Mouse (Mus musculus) CH12.LX (cell line): ENCODE measurements at regions not wholly inside any gene's neighbourhood (a gene's known extent, or its start where the extent isn't known, plus 50 kb on each side); places are given as distances from the start of the nearest gene placed in this dataset.

Experiments
- DNase-seq: peaks from one replicate; pipeline ENCODE4 v3.0.0-alpha.2; 2013; ENCODE audit errors: extremely low read depth
- H3K27ac ChIP-seq: 2 replicates; pipeline ENCODE4 v1.5.1; 2012; ENCODE audit warnings: low read depth, mild to moderate bottlenecking, control low read depth, moderate library complexity; ENCODE audit not compliant: insufficient read depth
- H3K27me3 ChIP-seq: replicated peaks from 2 replicates; pipeline ENCODE3; 2012; ENCODE audit warnings: inconsistent platforms
- H3K36me3 ChIP-seq, 2 experiments: replicated peaks in 1 of 2; 2 replicates each; pipeline versions ENCODE3 to v1.6.1; 2012; ENCODE audit warnings: inconsistent platforms in 1 of 2, low read length in 1 of 2, mild to moderate bottlenecking in 1 of 2, mixed read lengths in 1 of 2, moderate library complexity in 1 of 2; ENCODE audit not compliant: control insufficient read depth in 1 of 2, insufficient read depth in 1 of 2
- H3K4me1 ChIP-seq, 2 experiments: 2 replicates each; pipeline ENCODE4 v1.6.1; 2012; ENCODE audit warnings: inconsistent platforms in 1 of 2, moderate library complexity in 1 of 2; ENCODE audit not compliant: insufficient read depth in 2 of 2, control insufficient read depth in 1 of 2
- H3K4me2 ChIP-seq: 2 replicates; pipeline ENCODE4 v1.6.1; 2012; ENCODE audit warnings: low read depth, mild to moderate bottlenecking, control low read depth; ENCODE audit not compliant: poor library complexity, insufficient read depth, severe bottlenecking
- H3K4me3 ChIP-seq, 3 experiments: fragments of 150-350 bp in 1 of 3; sonication (generic) in 1 of 3; replicated peaks in 1 of 3; 2 replicates each; pipeline versions ENCODE3 to v1.5.1; 2011 to 2012; ENCODE audit warnings: low read depth in 2 of 3, low read length in 2 of 3, mild to moderate bottlenecking in 2 of 3, moderate library complexity in 2 of 3, control low read depth in 1 of 3, improper control_type of control experiment in 1 of 3, inconsistent platforms in 1 of 3, mixed read lengths in 1 of 3; ENCODE audit not compliant: poor library complexity in 1 of 3
- H3K79me2 ChIP-seq: replicated peaks from 2 replicates; pipeline ENCODE4 v1.6.1; 2012; ENCODE audit warnings: mild to moderate bottlenecking, moderate library complexity; ENCODE audit not compliant: control insufficient read depth, poor library complexity, insufficient read depth, severe bottlenecking; ENCODE audit errors: extremely low read depth
- H3K9ac ChIP-seq: 2 replicates; pipeline ENCODE4 v1.6.1; 2012; ENCODE audit warnings: low read depth, mild to moderate bottlenecking, control low read depth, moderate library complexity; ENCODE audit not compliant: insufficient read depth
- H3K9me3 ChIP-seq: replicated peaks from 2 replicates; pipeline ENCODE3; 2012; ENCODE audit warnings: low read length, inconsistent platforms, mixed read lengths
- BHLHE40 ChIP-seq: IDR thresholded peaks from 2 replicates; pipeline ENCODE4 v1.6.1; 2011; ENCODE audit warnings: mild to moderate bottlenecking, low read depth, low read length, improper control_type of control experiment
- CHD2 ChIP-seq: IDR thresholded peaks from 2 replicates; pipeline ENCODE4 v1.6.1; 2011; ENCODE audit warnings: low read length, improper control_type of control experiment
- ELF1 ChIP-seq: IDR thresholded peaks from 2 replicates; pipeline ENCODE4 v1.6.1; 2014; ENCODE audit warnings: low read depth, mild to moderate bottlenecking, inconsistent platforms, low read length, improper control_type of control experiment
- EP300 ChIP-seq: IDR thresholded peaks from 2 replicates; pipeline ENCODE4 v1.6.1; 2011; ENCODE audit warnings: low read length, improper control_type of control experiment
- ETS1 ChIP-seq: conservative IDR thresholded peaks from 2 replicates; pipeline ENCODE4 v1.6.1; 2012; ENCODE audit warnings: low read depth, mild to moderate bottlenecking, inconsistent platforms, low read length, improper control_type of control experiment, moderate library complexity
- IRF4 ChIP-seq: IDR thresholded peaks from 2 replicates; pipeline ENCODE4 v1.6.1; 2014; ENCODE audit warnings: low read depth, mild to moderate bottlenecking, inconsistent platforms, low read length, improper control_type of control experiment
- JUND ChIP-seq: conservative IDR thresholded peaks from 2 replicates; pipeline ENCODE4 v1.6.1; 2011; ENCODE audit warnings: low read depth, low read length, improper control_type of control experiment
- MAX ChIP-seq: IDR thresholded peaks from 2 replicates; pipeline ENCODE4 v1.6.1; 2011; ENCODE audit warnings: low read length, improper control_type of control experiment
- MAZ ChIP-seq: IDR thresholded peaks from 2 replicates; pipeline ENCODE4 v1.6.1; 2012; ENCODE audit warnings: low read depth, mild to moderate bottlenecking, inconsistent platforms, low read length, improper control_type of control experiment, moderate library complexity
- MYC ChIP-seq: IDR thresholded peaks from 2 replicates; pipeline ENCODE4 v1.6.1; 2011; ENCODE audit warnings: low read depth, mild to moderate bottlenecking, improper control_type of control experiment, low read length
- NELFE ChIP-seq: IDR thresholded peaks from 2 replicates; pipeline ENCODE4 v1.6.1; 2011; ENCODE audit warnings: low read depth, low read length, improper control_type of control experiment
- NRF1 ChIP-seq: IDR thresholded peaks from 2 replicates; pipeline ENCODE4 v1.6.1; 2014; ENCODE audit warnings: low read depth, mild to moderate bottlenecking, inconsistent platforms, low read length, improper control_type of control experiment, moderate library complexity
- PAX5 ChIP-seq: IDR thresholded peaks from 2 replicates; pipeline ENCODE4 v1.6.1; 2012; ENCODE audit warnings: low read length, inconsistent platforms, mixed read lengths
- POLR2A ChIP-seq: IDR thresholded peaks from 2 replicates; pipeline ENCODE4 v1.6.1; 2011; ENCODE audit warnings: low read depth, mild to moderate bottlenecking, improper control_type of control experiment, low read length
- RAD21 ChIP-seq: IDR thresholded peaks from 2 replicates; pipeline ENCODE4 v1.6.1; 2011; ENCODE audit warnings: low read depth, mild to moderate bottlenecking, low read length, improper control_type of control experiment, moderate library complexity
- RCOR1 ChIP-seq: conservative IDR thresholded peaks from 2 replicates; pipeline ENCODE4 v1.6.1; 2012; ENCODE audit warnings: low read depth, mild to moderate bottlenecking, inconsistent platforms, low read length, improper control_type of control experiment
- SIN3A ChIP-seq: IDR thresholded peaks from 2 replicates; pipeline ENCODE4 v1.6.1; 2012; ENCODE audit warnings: low read length, improper control_type of control experiment, inconsistent platforms
- TBP ChIP-seq: conservative IDR thresholded peaks from 2 replicates; pipeline ENCODE4 v1.6.1; 2011; ENCODE audit warnings: low read depth, low read length, improper control_type of control experiment
- ZC3H11A ChIP-seq: IDR thresholded peaks from 2 replicates; pipeline ENCODE4 v1.6.1; 2012; ENCODE audit warnings: low read depth, mild to moderate bottlenecking, inconsistent platforms, low read length, improper control_type of control experiment
- ZKSCAN1 ChIP-seq: IDR thresholded peaks from 2 replicates; pipeline ENCODE4 v1.6.1; 2012; ENCODE audit warnings: low read depth, inconsistent platforms, low read length, improper control_type of control experiment, borderline replicate concordance
- ZMIZ1 ChIP-seq: IDR thresholded peaks from 2 replicates; pipeline ENCODE4 v1.6.1; 2012; ENCODE audit warnings: low read depth, mild to moderate bottlenecking, inconsistent platforms, low read length, improper control_type of control experiment
- dilution Hi-C: fragments of 300-500 bp; cut with MboI; formaldehyde crosslinking; loops from 2 replicates; pipeline ENCODE4 v1.14.3; 2020; ENCODE audit warnings: low sequenced_read_pairs; ENCODE audit not compliant: extremely low pct_unique_long_range_greater_than_20kb, extremely low pct_ligation_motif_present
- in situ Hi-C: fragments of 300-500 bp; cut with MboI; formaldehyde crosslinking; loops from 3 replicates; pipeline ENCODE4 v1.14.3; 2019; ENCODE audit warnings: low sequenced_read_pairs, low pct_ligation_motif_present, low pct_unique_long_range_greater_than_20kb, mixed read lengths

GRCm38 (mm10) chr12:107026821-107027220, 461.6 kb upstream of the 3110018I06Rik start:
- Histone ChIP-seq H3K27ac (no peak overlapping the region), H3K36me3 (no peaks in the 10 kb centered on the region), H3K4me2 (no peak overlapping the region), H3K4me3 (no peak overlapping the region), H3K9ac (no peak overlapping the region), H3K9me3 (peaks cover 82% of the 10 kb centered on the region)
- no peak for DNase-seq
- dilution Hi-C loops = no loop called here
- TF ChIP-seq EP300 (no peak), ELF1 (no peak), TBP (no peak), RAD21 (no peak), SIN3A (no peak), JUND (no peak), MYC (no peak), NELFE (no peak), ZMIZ1 (no peak), IRF4 (no peak), ZC3H11A (no peak), CHD2 (no peak), ETS1 (no peak), NRF1 (no peak)
- TF ChIP-seq, all 38 proteins: peak for 0
- in situ Hi-C loops = no loop called here
- Histone ChIP-seq H3K79me2 (no peaks in the 10 kb centered on the region), H3K4me1 (no peaks in the 10 kb centered on the region), H3K27me3 (no peaks in the 10 kb centered on the region)

- no peak overlapping the region for H3K9ac ChIP-seq
- no peaks in the 10 kb centered on the region for H3K79me2 ChIP-seq
- no peak overlapping the region for H3K4me2 ChIP-seq
- in situ Hi-C loops = no loop called here
- H3K4me3 ChIP-seq = no peak overlapping the region
- H3K4me1 ChIP-seq = no peaks in the 10 kb centered on the region
- DNase-seq = no peak
- peaks cover 79% of the 10 kb centered on the region for H3K9me3 ChIP-seq
- TF ChIP-seq ZKSCAN1 (no peak), MAZ (no peak), ZMIZ1 (no peak), NRF1 (no peak), POLR2A (no peak), CHD2 (no peak), BHLHE40 (no peak), ELF1 (no peak), TBP (no peak), RCOR1 (no peak), MAX (no peak), PAX5 (no peak), NELFE (no peak)
- TF ChIP-seq, all 38 proteins: peak for 0
- dilution Hi-C loops = no loop called here
- Histone ChIP-seq H3K27me3 (no peaks in the 10 kb centered on the region), H3K36me3 (no peaks in the 10 kb centered on the region), H3K27ac (no peak overlapping the region)
These were observed 460.4 kb upstream of the 3110018I06Rik start for GRCm38 (mm10) chr12:107027842-107028549.
